Mouse (Mus musculus) midbrain, embryonic 15.5 days (tissue): ENCODE measurements around the gene Ipo11. TPM values are rescaled to one million over a fixed set of nuclear protein-coding genes. Genes with fewer than 3 reads are reported as not detected.

Experiments used
- ATAC-seq: fragments of 200-750 bp; cut with Nextera tagmentation; replicated peaks from 2 replicates; pipeline ENCODE4 v1.8.0; 2017; ENCODE audit warnings: moderate TSS enrichment
- H3K27ac ChIP-seq: fragments of 300-500 bp; sonication (generic); 2 replicates; pipeline ENCODE4 v1.5.1; 2015; ENCODE audit warnings: mild to moderate bottlenecking, inconsistent platforms
- H3K27me3 ChIP-seq: fragments of 300-500 bp; sonication (generic); replicated peaks from 2 replicates; pipeline ENCODE4 v1.6.1; 2015; ENCODE audit warnings: inconsistent platforms
- H3K36me3 ChIP-seq: fragments of 300-500 bp; sonication (generic); replicated peaks from 2 replicates; pipeline ENCODE4 v1.6.1; 2015; ENCODE audit warnings: inconsistent platforms
- H3K4me1 ChIP-seq: fragments of 300-500 bp; sonication (generic); 2 replicates; pipeline ENCODE4 v1.6.1; 2015; ENCODE audit warnings: inconsistent platforms
- H3K4me2 ChIP-seq: fragments of 300-500 bp; sonication (generic); 2 replicates; pipeline ENCODE4 v1.6.1; 2015; ENCODE audit warnings: inconsistent platforms, mild to moderate bottlenecking, moderate library complexity
- H3K4me3 ChIP-seq: fragments of 300-500 bp; sonication (generic); 2 replicates; pipeline ENCODE4 v1.5.1; 2015; ENCODE audit warnings: mild to moderate bottlenecking, inconsistent platforms
- H3K9ac ChIP-seq: fragments of 300-500 bp; sonication (generic); 2 replicates; pipeline ENCODE4 v1.6.1; 2015; ENCODE audit warnings: mild to moderate bottlenecking, inconsistent platforms
- H3K9me3 ChIP-seq: fragments of 300-500 bp; sonication (generic); 2 replicates; pipeline ENCODE4 v1.6.1; 2016; ENCODE audit warnings: inconsistent platforms
- WGBS: fragments of 180-500 bp; shearing (Covaris S2); methylation state at CpG from one replicate; pipeline ENCODE4 v1.1.7; 2015; ENCODE audit warnings: mixed read lengths; 5-methylcytosine and 5-hydroxymethylcytosine counted together
- polyA plus RNA-seq: library from polyadenylated mRNA; unstranded; fragments of >200 nt; fragmentation: Nextera tagmentation; extraction: Ambion mirVana; gene quantifications from 2 replicates; pipeline ENCODE4 v1.2.1, GENCODE M21; 2015

The Ipo11 gene
- 37.2 and 37.9 TPM in 2 replicates for polyA plus RNA-seq

DNA sequence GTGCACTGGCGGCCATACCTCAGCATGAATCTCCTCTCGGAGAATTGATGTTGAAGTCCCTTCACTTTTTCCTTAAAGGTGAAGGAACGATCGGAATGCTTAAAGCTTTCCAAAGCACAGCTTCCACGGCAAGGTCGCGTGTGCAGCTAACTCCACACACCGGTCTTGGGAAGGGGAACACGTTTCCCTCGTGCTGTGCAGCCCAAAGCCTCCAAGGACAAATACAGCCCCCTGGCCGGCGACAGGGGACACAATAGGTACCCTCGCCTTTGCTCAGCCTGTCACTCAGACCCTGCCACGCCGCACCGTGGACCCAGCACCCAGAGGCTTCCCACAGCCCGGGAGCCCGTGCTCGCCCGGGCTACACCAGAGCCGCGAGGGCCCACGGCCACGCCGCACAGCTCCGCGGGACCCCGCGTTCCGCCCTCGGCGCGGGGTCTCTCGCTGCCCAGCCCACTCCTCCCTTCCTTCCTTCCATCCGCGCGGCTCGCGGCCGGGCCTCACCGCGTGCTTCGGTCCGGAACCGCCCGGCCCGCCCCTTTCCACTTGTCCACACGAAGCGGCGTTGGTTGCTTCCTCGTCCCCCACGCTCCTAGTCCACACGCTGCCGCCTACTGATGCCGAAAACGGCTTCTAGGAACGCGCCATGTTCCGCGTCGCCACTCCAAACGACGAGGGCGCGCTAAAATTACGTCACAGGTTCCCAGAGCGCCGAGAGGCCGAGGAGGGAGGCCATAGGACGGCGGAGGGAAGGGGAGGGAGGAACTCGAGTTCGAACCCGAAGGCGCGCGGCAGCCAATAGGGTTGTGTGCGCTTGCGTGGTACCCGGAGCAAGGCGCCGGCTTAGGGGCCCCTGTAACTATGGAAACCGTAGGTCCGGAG lies at the start of gene Ipo11:
Ipo11 (minus strand) TSS at position 703 of the 882 bp plus-strand sequence.
- H3K27ac ChIP-seq: peak within 1 kb of the TSS; percentile 89
- peaks cover 16% of the 10 kb centered on the region for H3K4me1 ChIP-seq
- no peaks in the 10 kb centered on the region for H3K9me3 ChIP-seq
- H3K9ac ChIP-seq: peak within 1 kb of the TSS; percentile 78
- WGBS: under 1% methylated on average over 84 of the region's 84 CpGs
- peak; percentile 98 for ATAC-seq
- H3K4me3 ChIP-seq: peak within 1 kb of the TSS; percentile 93
- H3K4me2 ChIP-seq: peak within 1 kb of the TSS; percentile 67
- no peaks in the 10 kb centered on the region for H3K27me3 ChIP-seq
- no peaks in the 10 kb centered on the region for H3K36me3 ChIP-seq

GRCm38 (mm10) chr13:106961496-106961895 lies 24.7 kb upstream of the Ipo11 start:
- no peaks in the 10 kb centered on the region for H3K27me3 ChIP-seq
- H3K4me2 ChIP-seq: no peak overlapping the region
- H3K9me3 ChIP-seq: no peaks in the 10 kb centered on the region
- 91% methylated on average over 4 of the region's 4 CpGs for WGBS
- no peaks in the 10 kb centered on the region for H3K4me1 ChIP-seq
- no peak overlapping the region for H3K27ac ChIP-seq
- ATAC-seq: no peak
- H3K9ac ChIP-seq: no peak overlapping the region
- no peak overlapping the region for H3K4me3 ChIP-seq
- H3K36me3 ChIP-seq: peaks cover 28% of the 10 kb centered on the region

GRCm38 (mm10) chr13:106960557-106960956 lies 23.8 kb upstream of the Ipo11 start:
- H3K4me1 ChIP-seq: no peaks in the 10 kb centered on the region
- H3K27me3 ChIP-seq: no peaks in the 10 kb centered on the region
- H3K9ac ChIP-seq: no peak overlapping the region
- H3K4me3 ChIP-seq: no peak overlapping the region
- no peak overlapping the region for H3K4me2 ChIP-seq
- 92% methylated on average over 3 of the region's 3 CpGs for WGBS
- ATAC-seq: no peak
- no peaks in the 10 kb centered on the region for H3K9me3 ChIP-seq
- H3K27ac ChIP-seq: no peak overlapping the region
- peaks cover 32% of the 10 kb centered on the region for H3K36me3 ChIP-seq

DNA sequence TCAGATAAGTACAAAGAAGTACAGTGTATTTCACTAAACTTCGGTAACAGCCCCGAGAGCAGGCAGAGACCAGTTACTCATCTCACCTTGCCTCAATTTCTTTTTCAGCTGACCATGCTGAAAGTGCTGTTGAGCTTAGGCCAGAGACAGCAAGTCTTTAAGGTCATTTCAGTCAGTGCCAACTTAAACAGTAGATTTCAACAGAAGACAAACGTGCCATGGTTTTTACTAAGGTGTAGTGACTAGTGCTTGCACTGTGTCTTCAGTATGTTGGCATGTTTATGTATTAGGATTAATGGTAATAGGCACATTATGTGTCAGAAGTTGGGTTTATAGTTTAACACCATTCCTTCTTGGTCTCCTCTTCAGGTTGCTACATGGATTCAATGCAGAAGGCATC lies 21.5 kb upstream of the Ipo11 start:
- Histone ChIP-seq H3K9me3 (no peaks in the 10 kb centered on the region), H3K27ac (no peak overlapping the region), H3K4me1 (no peaks in the 10 kb centered on the region), H3K4me2 (no peak overlapping the region), H3K27me3 (no peaks in the 10 kb centered on the region), H3K36me3 (peaks cover 38% of the 10 kb centered on the region), H3K9ac (no peak overlapping the region), H3K4me3 (no peak overlapping the region)
- ATAC-seq: no peak
- WGBS: 91% methylated on average over 3 of the region's 3 CpGs

DNA sequence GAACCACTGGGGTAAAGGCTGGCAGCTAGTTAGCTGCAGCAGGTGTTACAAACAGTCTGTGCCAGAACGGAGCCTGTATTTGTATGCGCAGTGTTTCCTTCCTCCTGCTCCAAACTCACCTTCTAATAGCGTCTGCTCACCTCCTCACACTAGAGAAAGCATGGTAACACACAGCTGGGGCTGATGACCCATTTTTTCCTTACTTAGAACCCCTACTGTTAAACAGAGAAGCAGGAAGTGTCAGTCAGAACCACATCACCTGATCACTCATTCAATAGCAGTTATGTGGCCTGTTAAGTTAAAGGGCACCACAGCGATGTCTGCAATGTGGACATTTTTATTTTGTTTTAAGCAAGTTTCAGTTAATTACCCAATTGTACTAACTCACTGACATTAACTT lies 20.8 kb upstream of the Ipo11 start:
- WGBS: 91% methylated on average over 4 of the region's 4 CpGs
- no peak overlapping the region for H3K9ac ChIP-seq

DNA sequence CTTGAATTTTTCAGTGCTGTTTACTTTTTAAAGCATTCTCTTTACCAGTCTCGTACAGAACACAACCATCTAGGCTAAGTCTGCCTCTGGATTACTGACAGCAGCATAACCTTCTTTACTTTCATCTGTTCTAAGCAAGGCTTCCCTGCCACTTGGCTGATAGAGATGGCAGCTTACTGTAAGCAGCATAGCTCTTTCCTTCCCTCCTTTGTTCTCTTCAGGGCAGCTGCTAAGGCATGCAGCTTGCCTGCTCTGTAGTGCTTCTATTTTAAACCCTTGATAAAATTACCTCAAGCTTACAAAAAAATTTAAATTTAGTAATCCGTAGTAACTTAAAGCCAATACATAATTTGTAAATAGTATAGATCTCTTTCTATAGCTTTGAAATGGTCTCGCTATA lies 18.1 kb upstream of the Ipo11 start:
- Histone ChIP-seq H3K9me3 (no peaks in the 10 kb centered on the region), H3K9ac (no peak overlapping the region), H3K36me3 (peaks cover 35% of the 10 kb centered on the region), H3K27me3 (no peaks in the 10 kb centered on the region), H3K4me3 (no peak overlapping the region), H3K4me2 (no peak overlapping the region), H3K4me1 (no peaks in the 10 kb centered on the region), H3K27ac (no peak overlapping the region)
- 89% methylated on average over 3 of the region's 3 CpGs for WGBS
- ATAC-seq: no peak

More for the DNA sequence above, 20.8 kb upstream of the Ipo11 start:
- H3K4me3 ChIP-seq: no peak overlapping the region
- peaks cover 38% of the 10 kb centered on the region for H3K36me3 ChIP-seq
- no peaks in the 10 kb centered on the region for H3K4me1 ChIP-seq
- ATAC-seq: no peak
- no peaks in the 10 kb centered on the region for H3K9me3 ChIP-seq
- no peak overlapping the region for H3K27ac ChIP-seq
- H3K4me2 ChIP-seq: no peak overlapping the region
- no peaks in the 10 kb centered on the region for H3K27me3 ChIP-seq

DNA sequence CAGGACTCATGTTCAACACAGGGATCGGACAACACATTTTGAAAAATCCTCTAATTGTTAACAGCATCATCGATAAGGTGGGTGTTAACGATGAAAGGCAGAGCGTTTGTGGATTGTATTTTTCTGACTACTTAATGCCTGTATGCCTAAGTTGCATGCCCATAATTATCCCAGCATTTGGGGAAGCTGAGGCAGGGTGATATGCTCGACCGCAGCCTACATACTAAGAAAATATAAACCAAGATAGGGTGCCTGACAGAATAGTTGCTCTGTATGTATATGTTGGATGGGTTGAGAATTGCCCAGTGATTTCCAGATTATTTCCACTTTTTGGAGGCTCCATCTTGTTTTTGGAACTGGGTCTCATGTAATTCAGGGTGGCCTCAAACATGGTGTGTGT lies 10.8 kb upstream of the Ipo11 start:
- H3K27ac ChIP-seq: no peak overlapping the region
- no peaks in the 10 kb centered on the region for H3K9me3 ChIP-seq
- peak overlapping the region; percentile 67 for H3K4me3 ChIP-seq
- H3K36me3 ChIP-seq: peaks cover 7% of the 10 kb centered on the region; the same call in 1 of the 2 replicates
- H3K4me2 ChIP-seq: peak overlapping the region; percentile 59
- peaks cover 19% of the 10 kb centered on the region for H3K4me1 ChIP-seq
- no peaks in the 10 kb centered on the region for H3K27me3 ChIP-seq
- peak overlapping the region; percentile 68 for H3K9ac ChIP-seq
- 5% methylated on average over 6 of the region's 6 CpGs for WGBS
- peak; percentile 12 for ATAC-seq

DNA sequence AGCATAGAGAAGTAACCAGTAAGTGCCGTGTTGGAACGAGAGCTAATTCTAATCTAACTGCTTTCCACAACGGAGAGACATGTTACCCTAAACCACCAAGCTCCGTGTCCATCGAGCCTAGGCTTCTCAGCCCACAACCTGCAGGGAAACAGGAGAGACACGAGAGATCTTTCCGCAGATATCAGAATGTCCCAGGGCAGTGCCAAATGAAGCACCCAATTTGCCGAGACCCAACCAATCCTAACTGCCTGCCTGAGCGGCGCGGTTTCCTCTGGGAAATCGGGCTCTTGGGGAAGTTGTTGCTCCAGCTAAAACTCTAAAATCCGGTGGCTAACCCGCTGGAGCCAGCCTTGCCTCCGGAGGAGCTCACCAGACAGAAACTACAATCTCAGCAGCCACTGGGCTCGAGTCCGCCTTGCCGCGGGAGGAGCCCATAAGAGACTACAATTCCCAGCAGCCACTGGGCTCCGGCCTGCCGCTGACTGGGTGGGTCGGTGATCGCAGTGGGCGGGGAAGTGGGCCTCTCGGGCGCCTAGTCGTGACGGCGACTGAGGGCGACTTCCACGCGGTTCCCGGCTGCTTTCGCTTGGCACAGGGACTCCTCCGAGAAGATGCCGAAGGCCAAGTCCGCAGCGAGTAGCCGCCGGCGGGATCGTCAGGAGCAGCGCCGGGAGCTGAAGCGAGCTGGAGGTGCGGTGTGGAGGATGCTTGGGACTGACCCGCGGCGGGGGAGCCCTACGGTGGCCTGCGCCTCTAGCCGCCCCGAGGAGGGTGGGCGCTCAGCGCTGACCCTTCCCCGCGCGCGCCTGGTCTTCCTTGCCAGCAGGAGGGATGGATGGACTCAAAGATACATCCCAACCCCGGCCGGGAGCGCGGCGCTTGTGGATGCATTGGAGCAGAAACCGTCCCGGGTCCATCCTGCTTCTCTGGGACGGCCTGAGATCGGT lies 10.1 kb upstream of the Ipo11 start, which contains the start of gene Dimt1:
Dimt1 (plus strand) TSS at position 534 of the 947 bp plus-strand sequence.
- H3K4me2 ChIP-seq: peak within 1 kb of the TSS; percentile 59
- no peaks in the 10 kb centered on the region for H3K27me3 ChIP-seq
- H3K27ac ChIP-seq: peak within 1 kb of the TSS; percentile 85
- under 1% methylated on average over 68 of the region's 68 CpGs for WGBS
- peaks cover 19% of the 10 kb centered on the region for H3K4me1 ChIP-seq
- peak; percentile 99 for ATAC-seq
- peak within 1 kb of the TSS; percentile 67 for H3K4me3 ChIP-seq
- no peaks in the 10 kb centered on the region for H3K9me3 ChIP-seq
- H3K9ac ChIP-seq: peak within 1 kb of the TSS; percentile 68
- peaks cover 7% of the 10 kb centered on the region; the same call in 1 of the 2 replicates for H3K36me3 ChIP-seq

DNA sequence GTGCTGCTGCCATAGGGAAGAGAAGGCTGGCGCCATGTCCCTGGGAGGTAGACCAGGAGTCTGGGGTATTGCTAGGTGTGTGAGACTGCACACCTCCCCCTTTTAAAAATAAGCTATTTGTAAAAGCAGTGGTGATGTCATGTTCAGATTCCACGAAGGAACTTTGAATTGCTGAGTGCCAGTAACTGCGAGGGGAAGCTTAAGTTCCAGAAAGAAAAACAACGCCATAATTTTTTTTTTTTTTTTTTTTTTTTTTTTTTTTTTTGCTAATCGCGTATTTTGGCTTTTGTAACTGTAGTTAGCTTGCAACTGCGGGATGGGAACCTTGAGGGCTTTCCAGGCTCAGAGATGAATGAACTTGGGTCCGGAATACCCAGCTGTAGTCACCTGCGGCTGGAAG lies 8.8 kb upstream of the Ipo11 start:
- Histone ChIP-seq H3K9me3 (no peaks in the 10 kb centered on the region), H3K4me2 (no peak overlapping the region), H3K27me3 (no peaks in the 10 kb centered on the region), H3K4me1 (peaks cover 19% of the 10 kb centered on the region), H3K36me3 (peaks cover 3% of the 10 kb centered on the region; the same call in 1 of the 2 replicates), H3K27ac (no peak overlapping the region), H3K9ac (no peak overlapping the region), H3K4me3 (no peak overlapping the region)
- ATAC-seq: no peak
- 87% methylated on average over 9 of the region's 9 CpGs for WGBS

DNA sequence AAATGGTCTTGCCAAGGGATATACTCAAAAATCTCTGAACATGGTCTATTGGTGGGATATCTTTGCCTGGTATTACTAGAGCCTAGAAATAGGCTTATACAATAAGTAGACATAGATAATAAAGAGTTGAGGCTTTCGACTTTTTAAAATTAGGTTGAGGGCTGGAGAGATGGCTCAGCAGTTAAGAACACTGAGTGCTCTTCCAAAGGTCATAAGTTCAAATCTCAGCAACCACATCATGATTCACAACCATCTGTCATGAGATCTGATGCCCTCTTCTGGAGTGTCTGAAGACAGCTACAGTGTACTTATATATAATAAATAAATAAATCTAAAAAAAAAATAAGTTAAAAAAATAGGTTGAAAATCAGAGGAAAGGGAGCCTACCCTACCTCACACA lies 6.0 kb upstream of the Ipo11 start:
- WGBS: 90% methylated on average over 1 of the region's 1 CpGs
- Histone ChIP-seq H3K4me2 (no peak overlapping the region), H3K4me3 (no peak overlapping the region), H3K9me3 (no peaks in the 10 kb centered on the region), H3K9ac (no peak overlapping the region), H3K27me3 (no peaks in the 10 kb centered on the region), H3K36me3 (no peaks in the 10 kb centered on the region), H3K4me1 (peaks cover 5% of the 10 kb centered on the region), H3K27ac (no peak overlapping the region)
- ATAC-seq: no peak

- Histone ChIP-seq H3K27ac (no peak overlapping the region), H3K4me2 (peak overlapping the region; percentile 21; the same call in 1 of the 2 replicates), H3K9ac (no peak overlapping the region), H3K36me3 (no peaks in the 10 kb centered on the region), H3K9me3 (no peaks in the 10 kb centered on the region), H3K27me3 (no peaks in the 10 kb centered on the region), H3K4me1 (peaks cover 6% of the 10 kb centered on the region; the same call in 1 of the 2 replicates), H3K4me3 (peak overlapping the region; percentile 20; the same call in 1 of the 2 replicates)
- WGBS: 16% methylated on average over 7 of the region's 7 CpGs
- no peak for ATAC-seq
Measured at GRCm38 (mm10) chr13:106941211-106941976, 4.6 kb upstream of the Ipo11 start.
